8 mouse cellular contexts compared by ENCODE assay signal in the genomic region with DNA sequence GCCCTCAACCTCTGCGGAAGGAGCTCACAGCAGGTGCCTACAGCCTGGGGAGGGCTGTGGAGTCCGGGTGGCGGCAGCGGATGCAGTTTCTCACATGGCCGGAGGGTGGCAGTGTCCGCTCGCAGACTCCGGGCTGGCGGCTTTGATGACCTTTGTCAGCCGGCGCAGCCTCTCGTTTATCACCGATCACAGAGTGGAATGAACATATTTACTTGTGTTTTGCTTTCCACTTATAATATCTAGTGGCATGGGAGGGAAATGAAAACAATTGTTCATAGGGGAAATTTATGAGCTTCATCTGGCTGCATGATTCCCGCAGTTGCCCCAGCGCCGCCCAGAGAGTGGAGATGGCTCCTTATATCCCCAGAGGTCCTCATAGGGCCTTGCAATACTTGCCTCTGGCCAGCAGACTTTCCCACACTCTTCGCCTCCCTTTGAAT.
DNase-seq lines count a peak whose midpoint lies in the region; ATAC-seq and TF ChIP-seq lines count a peak whose summit lies in the region.

No protein-coding gene starts in this region.

- H3K4me3 ChIP-seq in ES-E14 (ENCODE audit: insufficient read depth in 1 of 2, low read depth in 1 of 2, low read length in 2 of 2, poor library complexity in 1 of 2, severe bottlenecking in 1 of 2) = peak overlapping the region in 1 of 2 experiments; percentile 21; a peak in 2 of 4 replicates
- no peak overlapping the region for H3K4me3 ChIP-seq in forebrain, embryonic 12.5 days (replicated peaks)
- no peak overlapping the region for H3K4me3 ChIP-seq in heart, postnatal 0 days (ENCODE audit: low read depth, low read length)
- no peak overlapping the region for H3K4me3 ChIP-seq in lung, adult 2 months (replicated peaks; ENCODE audit: extremely low read depth, low read depth, low read length)
- H3K4me3 ChIP-seq in neural tube, embryonic 15.5 days (replicated peaks) = no peak overlapping the region

- H3K9me3 ChIP-seq in ES-E14 (ENCODE audit: control insufficient read depth, insufficient read depth, low read depth, low read length) = no peaks in the 10 kb centered on the region
- no peaks in the 10 kb centered on the region for H3K9me3 ChIP-seq in forebrain, embryonic 12.5 days
- H3K9me3 ChIP-seq in heart, postnatal 0 days (replicated peaks; ENCODE audit: control insufficient read depth, low read length) = no peaks in the 10 kb centered on the region
- H3K9me3 ChIP-seq in neural tube, embryonic 15.5 days (replicated peaks) = no peaks in the 10 kb centered on the region

- peak; percentile 40 for DNase-seq in ES-E14 (ENCODE audit: low read depth, low spot score)
- peak; percentile 17 for DNase-seq in c-Kit-positive CD71-positive TER-119-negative erythroid progenitor cells, embryonic 14.5 days (ENCODE audit: low read depth)
- DNase-seq in heart, postnatal 0 days (ENCODE audit: low spot score) = peak; percentile 24
- DNase-seq in kidney, postnatal 25 days = peak; percentile 65 to 71
- DNase-seq in lung, adult 2 months = peak; percentile 72
- peak; percentile 49 for DNase-seq in thymus, postnatal 25 days

- in situ Hi-C loops in ES-E14 (cut with MboI; ENCODE audit: low sequenced_read_pairs in 2 of 2, unreplicated experiment in 2 of 2) = loop anchor here in 1 of 2 experiments (5.0 to 10.0 kb wide), 2 partner anchors 35 to 263 kb away; no protein-coding TSS in a partner anchor

- no peak for TF ChIP-seq POLR2A in lung, adult 2 months (IDR thresholded peaks at IDR 0.05; ENCODE audit: borderline replicate concordance, extremely low read depth, low read depth, low read length)

- peak; percentile 81 for TF ChIP-seq CTCF in heart, postnatal 0 days (IDR thresholded peaks at IDR 0.05; ENCODE audit: low read depth)
- TF ChIP-seq CTCF in lung, adult 2 months (IDR thresholded peaks at IDR 0.05; ENCODE audit: insufficient read depth, low read length) = peak; percentile 72

- H3K4me1 ChIP-seq in ES-E14 (ENCODE audit: control insufficient read depth in 2 of 2, insufficient read depth in 2 of 2, low read length in 2 of 2, poor library complexity in 1 of 2) = peaks cover 0 to 1% of the 10 kb centered on the region in 2 experiments; a peak in 1 of 4 replicates
- peaks cover 4% of the 10 kb centered on the region; the same call in 1 of the 2 replicates for H3K4me1 ChIP-seq in forebrain, embryonic 12.5 days
- no peaks in the 10 kb centered on the region for H3K4me1 ChIP-seq in heart, postnatal 0 days (ENCODE audit: control insufficient read depth, insufficient read depth)
- no peaks in the 10 kb centered on the region for H3K4me1 ChIP-seq in lung, adult 2 months (ENCODE audit: control insufficient read depth, insufficient read depth, low read length)
- H3K4me1 ChIP-seq in neural tube, embryonic 15.5 days = peaks cover 11% of the 10 kb centered on the region

- no peak for TF ChIP-seq EP300 in heart, postnatal 0 days (IDR thresholded peaks at IDR 0.05; ENCODE audit: low read depth)

- peak overlapping the region; percentile 36 for H3K4me2 ChIP-seq in forebrain, embryonic 12.5 days
- H3K4me2 ChIP-seq in heart, postnatal 0 days (ENCODE audit: low read depth, low read length) = peak overlapping the region; percentile 43
- peak overlapping the region; percentile 48 for H3K4me2 ChIP-seq in neural tube, embryonic 15.5 days

- ATAC-seq in forebrain, embryonic 12.5 days (ENCODE audit: low FRiP score) = 0 out of 2 replicates have a peak, but pooled peaks have one; percentile 27
- no peak for ATAC-seq in heart, postnatal 0 days (ENCODE audit: insufficient read depth, low read depth)
- ATAC-seq in neural tube, embryonic 15.5 days (ENCODE audit: low FRiP score) = 0 out of 2 replicates have a peak, but pooled peaks have one; percentile 38

- H3K27me3 ChIP-seq in forebrain, embryonic 12.5 days = peaks cover 15% of the 10 kb centered on the region
- H3K27me3 ChIP-seq in heart, postnatal 0 days (ENCODE audit: control insufficient read depth, insufficient read depth, low read length) = peaks cover 7% of the 10 kb centered on the region; the same call in 1 of the 2 replicates
- no peaks in the 10 kb centered on the region for H3K27me3 ChIP-seq in neural tube, embryonic 15.5 days (replicated peaks)

- H3K9ac ChIP-seq in ES-E14 (ENCODE audit: insufficient read depth, low read depth, low read length, poor library complexity, severe bottlenecking) = no peak overlapping the region
- H3K9ac ChIP-seq in forebrain, embryonic 12.5 days = no peak overlapping the region
- no peak overlapping the region for H3K9ac ChIP-seq in heart, postnatal 0 days (replicated peaks; ENCODE audit: low read depth, low read length)
- H3K9ac ChIP-seq in neural tube, embryonic 15.5 days (replicated peaks) = no peak overlapping the region

- 3% methylated on average over 17 of the region's 17 CpGs for WGBS in forebrain, embryonic 12.5 days
- WGBS in heart, postnatal 0 days = 3% methylated on average over 17 of the region's 17 CpGs
- WGBS in lung, adult 2 months = 9% methylated on average over 17 of the region's 17 CpGs
- 4% methylated on average over 17 of the region's 17 CpGs for WGBS in neural tube, embryonic 15.5 days

- no peak overlapping the region for H3K27ac ChIP-seq in ES-E14 (ENCODE audit: insufficient read depth, low read depth, low read length, poor library complexity, severe bottlenecking)
- no peak overlapping the region for H3K27ac ChIP-seq in forebrain, embryonic 12.5 days
- no peak overlapping the region for H3K27ac ChIP-seq in heart, postnatal 0 days (ENCODE audit: low read depth)
- H3K27ac ChIP-seq in neural tube, embryonic 15.5 days (replicated peaks) = 0 out of 2 replicates have a peak overlapping the region, but pooled peaks have one; percentile 24

- no peaks in the 10 kb centered on the region for H3K36me3 ChIP-seq in ES-E14 (ENCODE audit: control insufficient read depth, insufficient read depth, low read length, poor library complexity, severe bottlenecking)
- no peaks in the 10 kb centered on the region for H3K36me3 ChIP-seq in forebrain, embryonic 12.5 days (replicated peaks)
- no peaks in the 10 kb centered on the region for H3K36me3 ChIP-seq in heart, postnatal 0 days (replicated peaks; ENCODE audit: control insufficient read depth, insufficient read depth, low read length)
- no peaks in the 10 kb centered on the region for H3K36me3 ChIP-seq in neural tube, embryonic 15.5 days

TF ChIP-seq in ES-E14, 5 proteins besides CTCF, POLR2A, EP300 and RAD21:
- TF ChIP-seq MAFK (IDR thresholded peaks at IDR 0.05; ENCODE audit: insufficient read depth, low read depth, low read length) = no peak
- TF ChIP-seq ZC3H11A (IDR thresholded peaks at IDR 0.05; ENCODE audit: borderline replicate concordance, low read depth, low read length) = 0 out of 2 replicates have a peak, but pooled peaks have one; percentile 49
TF ChIP-seq in ES-E14: peak in this region for 1.

Comparison
In these comparisons a context has a peak if more than half of its experiments do, and no peak if none do; other contexts are left out.
1. DNase-seq: peak in every context shown above with its lines; median percentile 72 in lung, adult 2 months; 68 in kidney, postnatal 25 days; 49 in thymus, postnatal 25 days; 40 in ES-E14; 24 in heart, postnatal 0 days; 17 in c-Kit-positive CD71-positive TER-119-negative erythroid progenitor cells, embryonic 14.5 days.